Mouse (Mus musculus): Measurements from ENCODE around the gene Foxn3. TPM values are rescaled to one million over a fixed set of nuclear protein-coding genes. Genes with fewer than 3 reads are reported as not detected.

The Foxn3 gene
- total RNA-seq, 1 experiment from 2014 or later = 68.9 TPM

DNA sequence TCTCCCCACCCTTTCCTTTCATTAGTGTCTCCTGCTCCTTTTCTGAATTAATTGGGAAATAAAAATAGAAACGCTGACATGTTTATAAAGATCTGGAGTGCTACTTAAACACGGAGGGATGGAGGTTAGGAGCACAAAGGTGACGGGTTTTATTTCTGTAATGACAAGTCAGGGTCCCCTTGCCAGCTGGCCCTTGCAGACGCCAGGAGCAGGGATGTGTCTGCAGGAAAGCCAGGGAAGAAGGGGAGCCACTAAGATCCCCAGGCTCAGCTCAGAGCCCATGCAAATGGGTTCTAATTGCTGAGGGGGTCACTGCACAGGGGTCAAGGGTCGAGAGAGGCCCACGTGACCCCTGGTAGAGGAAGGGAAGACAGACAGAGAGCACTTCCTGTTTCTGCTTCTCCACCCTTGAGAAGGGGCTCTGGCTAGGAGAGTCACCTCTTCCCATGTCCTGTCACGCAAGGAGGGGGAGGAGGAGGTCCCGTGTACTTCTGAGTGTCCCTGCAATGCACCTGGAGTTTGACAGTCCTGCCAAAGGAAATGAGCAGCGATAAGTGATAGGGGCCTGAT lies 36.7 kb downstream of the Foxn3 start:
- no peak for DNase-seq

DNA sequence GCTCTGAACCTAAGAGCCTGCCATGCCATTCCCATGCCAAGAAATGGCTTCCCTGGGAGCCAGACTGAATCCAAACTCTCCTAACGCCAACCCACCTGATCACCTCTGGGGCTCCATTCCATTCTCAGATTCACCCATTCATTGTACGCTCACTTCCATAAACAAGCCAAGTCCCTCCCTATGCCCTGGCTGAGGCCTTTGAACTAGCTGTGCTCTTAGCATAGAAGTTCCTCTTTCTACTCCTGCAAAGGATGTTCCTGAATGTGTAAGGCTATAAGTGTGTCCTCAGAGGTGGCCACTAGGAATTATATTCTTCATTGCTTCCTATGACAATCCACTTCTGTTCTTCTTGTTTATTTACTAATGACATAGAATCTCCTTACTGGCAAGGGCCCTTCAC lies 40.5 kb downstream of the Foxn3 start:
- DNase-seq = no peak

DNA sequence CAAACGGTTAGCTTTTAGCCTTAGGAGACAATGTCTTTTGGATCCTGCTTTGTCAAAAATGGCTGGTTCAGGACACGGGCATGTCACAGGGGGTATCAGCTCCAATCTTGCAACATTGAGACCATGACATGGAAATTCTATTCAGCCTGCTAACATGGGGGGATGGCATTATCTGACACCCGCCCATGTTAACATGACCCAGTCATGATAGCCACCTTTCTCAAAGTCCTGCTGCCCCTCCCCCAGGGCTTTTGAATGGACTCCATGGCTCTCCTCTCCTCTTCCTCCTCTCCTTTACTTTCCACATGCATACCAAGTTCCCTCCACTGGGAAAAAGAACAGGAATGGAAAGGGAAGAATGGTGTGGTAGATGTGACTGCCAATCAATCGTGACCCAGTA lies 43.5 kb downstream of the Foxn3 start:
- no peak for DNase-seq

DNA sequence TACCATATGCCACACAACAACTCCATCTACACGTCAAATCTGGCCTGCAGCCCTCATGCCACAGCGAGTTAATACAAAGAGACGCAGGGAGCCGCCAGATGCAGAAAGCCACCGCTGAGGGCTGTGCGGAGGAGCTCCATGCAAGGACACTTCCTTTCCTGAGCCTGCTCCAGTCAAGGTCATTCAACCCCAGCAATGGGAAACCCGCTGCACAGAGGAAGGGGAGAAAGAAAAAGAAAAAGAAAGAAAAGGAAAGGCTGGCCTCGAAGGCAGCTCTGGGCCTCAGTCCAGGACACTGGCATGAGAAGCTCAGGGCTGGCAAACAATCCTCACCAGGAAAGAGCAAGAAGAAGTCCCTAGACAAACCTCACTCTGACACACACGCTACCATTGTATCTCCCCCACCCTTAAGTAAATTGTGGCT lies 44.2 kb downstream of the Foxn3 start:
- peak; percentile 48 for DNase-seq

- DNase-seq = no peak
Measured at GRCm38 (mm10) chr12:99518640-99519039, 44.7 kb downstream of the Foxn3 start.

- DNase-seq = no peak
Measured at GRCm38 (mm10) chr12:99518126-99518525, 45.3 kb downstream of the Foxn3 start.

- no peak for DNase-seq
Measured at GRCm38 (mm10) chr12:99517296-99517695, 46.1 kb downstream of the Foxn3 start.

DNA sequence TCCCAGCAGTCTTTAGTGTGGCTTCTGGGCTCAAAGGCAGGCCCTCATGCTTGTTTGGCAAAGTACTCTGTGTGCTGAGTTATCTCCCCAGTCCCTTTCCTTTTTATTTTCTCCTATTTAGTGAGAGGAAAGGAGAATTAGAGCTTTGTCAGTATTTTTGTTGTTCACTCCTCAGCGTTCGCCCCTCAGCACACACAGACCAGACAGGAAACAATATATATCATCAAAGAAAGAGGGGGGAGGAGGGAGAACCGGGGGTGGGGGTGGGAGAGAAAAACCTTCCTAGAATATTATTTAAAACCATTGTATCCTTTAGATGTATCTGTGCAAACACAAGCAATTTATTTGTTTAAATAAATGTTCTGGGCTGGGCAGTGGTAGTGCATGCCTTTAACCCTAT lies 47.9 kb downstream of the Foxn3 start:
- DNase-seq = no peak

- no peak for DNase-seq
Measured at GRCm38 (mm10) chr12:99511644-99512043, 51.7 kb downstream of the Foxn3 start.

GRCm38 (mm10) chr12:99510759-99511158 lies 52.6 kb downstream of the Foxn3 start:
- DNase-seq = no peak

DNA sequence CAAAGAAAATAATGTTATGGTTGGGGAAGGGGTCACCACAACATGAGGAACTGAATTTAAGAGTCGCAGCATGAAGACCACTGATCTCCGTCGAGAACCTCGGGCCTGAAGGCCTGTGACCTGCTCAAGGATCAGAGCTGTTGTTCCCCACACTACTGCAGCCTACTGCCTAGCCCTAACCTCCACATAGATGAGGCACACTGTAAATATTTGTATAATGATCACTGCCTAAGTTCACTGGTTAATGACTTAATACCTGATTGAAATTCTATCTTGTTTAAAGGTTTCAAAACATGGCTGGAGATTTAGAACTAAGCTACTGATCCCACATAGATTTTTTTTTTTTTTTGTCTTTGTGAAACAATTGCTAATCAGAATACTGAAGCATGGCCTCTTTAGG lies 61.2 kb downstream of the Foxn3 start:
- no peak for DNase-seq

- no peak for DNase-seq
Measured at GRCm38 (mm10) chr12:99498978-99499694, 64.2 kb downstream of the Foxn3 start.

DNA sequence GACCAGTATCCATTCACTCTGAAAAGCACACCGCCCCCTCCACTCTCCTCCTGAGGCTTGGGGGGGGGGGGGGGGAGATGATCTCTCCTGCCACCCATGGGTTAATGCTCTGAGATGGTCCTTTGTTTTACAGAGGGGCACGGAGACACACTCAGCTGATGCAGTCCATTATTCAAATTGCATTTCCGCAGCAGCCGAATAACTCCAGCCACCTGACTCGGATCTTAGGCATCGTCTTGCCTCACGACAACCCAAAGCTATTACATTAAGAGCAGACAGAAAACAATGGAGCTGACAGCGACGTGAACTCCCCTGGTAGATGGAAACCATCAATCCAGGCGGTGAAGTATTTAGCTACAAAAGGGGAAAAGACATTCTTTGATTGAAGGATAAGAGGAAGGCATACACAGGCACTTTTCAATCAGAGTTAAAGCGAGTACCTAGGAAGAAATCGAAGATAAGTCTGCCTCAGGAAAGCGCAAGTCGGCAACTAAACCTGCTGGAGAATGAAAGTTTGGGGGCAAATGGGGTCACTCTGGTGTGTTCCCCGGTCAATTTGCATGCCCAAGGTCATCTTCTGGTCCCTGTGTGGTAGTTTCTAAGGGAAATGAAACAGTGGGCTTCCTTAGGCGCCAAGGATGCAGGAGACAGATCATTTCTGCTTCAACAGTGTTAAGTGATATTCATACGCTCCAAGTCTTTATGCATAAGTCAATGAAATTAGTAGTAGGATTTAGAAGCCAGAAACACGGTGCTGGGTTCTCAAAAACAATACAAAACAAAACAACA lies 65.0 kb downstream of the Foxn3 start:
- DNase-seq = no peak

DNA sequence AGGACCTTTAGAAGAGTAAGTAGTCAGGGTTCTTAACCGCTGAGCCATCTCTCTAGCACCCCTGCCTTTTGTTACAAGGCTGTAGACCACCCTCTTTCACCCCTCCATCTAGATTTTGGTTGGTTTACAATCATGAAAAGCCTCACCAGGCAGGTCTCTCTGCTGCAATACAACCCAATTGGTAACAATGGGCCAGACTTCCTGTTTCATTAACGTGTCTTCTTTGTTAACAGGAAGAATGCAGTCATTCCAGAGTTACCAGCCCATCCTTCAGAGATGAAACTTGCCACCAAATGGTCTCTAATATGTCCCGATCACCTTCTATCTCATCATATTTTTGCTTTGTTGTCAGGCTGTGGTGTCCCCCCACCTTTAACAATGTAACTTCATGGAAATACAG lies 66.4 kb downstream of the Foxn3 start:
- DNase-seq = no peak

DNA sequence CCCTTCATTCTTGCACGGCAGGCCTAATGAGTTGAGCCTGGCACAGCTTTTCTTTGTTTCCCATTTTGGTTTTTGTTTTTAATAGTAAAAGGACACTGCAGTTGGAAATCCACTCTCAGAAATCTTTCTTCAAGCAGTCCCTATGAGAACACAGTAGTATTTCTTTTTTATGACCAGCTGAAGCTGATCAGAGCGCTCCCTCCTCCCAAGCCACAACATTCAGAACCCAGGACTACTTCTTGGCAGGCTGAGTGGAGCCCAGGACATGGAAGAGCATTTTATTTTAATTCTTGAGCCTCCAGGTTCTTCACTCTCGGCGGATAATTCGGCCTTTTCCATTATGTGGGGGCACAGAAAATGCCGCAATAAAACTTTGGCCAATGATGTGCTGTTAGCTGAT lies 73.2 kb downstream of the Foxn3 start:
- DNase-seq = no peak

GRCm38 (mm10) chr12:99489001-99489592 lies 74.3 kb downstream of the Foxn3 start:
- DNase-seq = no peak

DNA sequence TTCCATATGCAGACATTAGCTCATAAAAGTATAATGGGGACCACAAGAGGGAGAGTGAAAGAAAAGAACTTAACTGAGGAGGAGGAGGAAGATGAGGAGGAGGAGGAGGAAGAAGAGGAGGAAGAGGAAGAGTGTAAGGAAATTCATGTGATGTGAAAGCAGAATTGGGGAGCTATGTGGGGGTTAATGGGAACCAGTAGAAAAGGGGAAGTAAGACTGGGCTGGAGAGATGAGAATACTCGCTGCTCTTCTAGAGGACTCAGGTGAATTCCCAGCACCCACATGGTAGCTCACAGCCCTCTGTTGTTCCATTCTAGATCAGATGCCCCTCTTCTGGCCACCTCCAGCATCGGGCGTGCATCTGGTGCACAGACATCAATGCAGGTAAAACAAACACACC lies 83.0 kb downstream of the Foxn3 start:
- no peak for DNase-seq

DNA sequence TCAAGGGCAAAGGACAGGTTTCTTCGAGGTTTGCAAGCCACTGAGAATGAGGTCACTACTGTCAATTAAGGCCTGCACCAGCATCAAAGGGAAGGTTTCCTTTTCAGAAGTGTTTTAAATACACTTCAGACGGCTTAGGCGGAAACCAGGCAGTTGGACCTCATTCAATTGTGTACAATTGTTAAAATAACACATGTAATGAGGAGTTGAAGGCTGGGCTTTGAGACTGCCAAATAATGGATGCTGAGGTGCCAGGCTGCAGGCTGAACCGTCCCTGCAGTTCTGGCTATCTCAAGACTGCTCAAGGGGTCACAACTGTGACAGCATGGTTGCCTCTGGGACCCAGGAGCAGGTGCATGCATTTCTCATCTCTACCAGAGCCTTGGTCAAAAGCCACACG lies 89.2 kb downstream of the Foxn3 start:
- no peak for DNase-seq

GRCm38 (mm10) chr12:99473406-99474133 lies 89.8 kb downstream of the Foxn3 start:
- DNase-seq = peak; percentile 53

GRCm38 (mm10) chr12:99471431-99471830 lies 92.0 kb downstream of the Foxn3 start:
- no peak for DNase-seq

GRCm38 (mm10) chr12:99467884-99468311 lies 95.5 kb downstream of the Foxn3 start:
- DNase-seq = peak; percentile 15

GRCm38 (mm10) chr12:99467256-99467883 lies 96.0 kb downstream of the Foxn3 start:
- no peak for DNase-seq

Data from adrenal gland, postnatal 14 days (tissue).